Mouse (Mus musculus) limb, embryonic 12.5 days (tissue): ENCODE data around the gene Dpp3. TPM values are rescaled to one million over a fixed set of nuclear protein-coding genes. Genes with fewer than 3 reads are reported as not detected.

ENCODE experiments used
- ATAC-seq: fragments of 200-750 bp; cut with Nextera tagmentation; 2 replicates; pipeline ENCODE4 v1.8.0; 2017; ENCODE audit warnings: low read depth, moderate TSS enrichment; ENCODE audit not compliant: insufficient number of reproducible peaks, insufficient read depth, low FRiP score, low TSS enrichment
- H3K27ac ChIP-seq: fragments of 300-500 bp; sonication (generic); 2 replicates; pipeline ENCODE4 v1.5.1; 2016; ENCODE audit warnings: mild to moderate bottlenecking, moderate library complexity
- H3K27me3 ChIP-seq: fragments of 300-500 bp; sonication (generic); 2 replicates; pipeline ENCODE4 v1.6.1; 2016; ENCODE audit warnings: mild to moderate bottlenecking, moderate library complexity
- H3K36me3 ChIP-seq: fragments of 300-500 bp; sonication (generic); 2 replicates; pipeline ENCODE4 v1.6.1; 2016; ENCODE audit warnings: mild to moderate bottlenecking, moderate library complexity
- H3K4me1 ChIP-seq: fragments of 300-500 bp; sonication (generic); replicated peaks from 2 replicates; pipeline ENCODE4 v1.6.1; 2016
- H3K4me2 ChIP-seq: fragments of 300-500 bp; sonication (generic); 2 replicates; pipeline ENCODE4 v1.6.1; 2016; ENCODE audit warnings: mild to moderate bottlenecking, moderate library complexity
- H3K4me3 ChIP-seq: fragments of 300-500 bp; sonication (generic); replicated peaks from 2 replicates; pipeline ENCODE4 v1.5.1; 2016; ENCODE audit warnings: mild to moderate bottlenecking
- H3K9ac ChIP-seq: fragments of 300-500 bp; sonication (generic); replicated peaks from 2 replicates; pipeline ENCODE4 v1.6.1; 2016; ENCODE audit warnings: mild to moderate bottlenecking, moderate library complexity
- H3K9me3 ChIP-seq: fragments of 300-500 bp; sonication (generic); 2 replicates; pipeline ENCODE4 v1.6.1; 2016; ENCODE audit warnings: mild to moderate bottlenecking, moderate library complexity
- WGBS: fragments of 180-500 bp; shearing (Covaris S2); methylation state at CpG from one replicate; pipeline ENCODE4 v1.1.7; 2016; 5-methylcytosine and 5-hydroxymethylcytosine counted together
- polyA plus RNA-seq: library from polyadenylated mRNA; unstranded; fragments of >200 nt; fragmentation: Nextera tagmentation; extraction: Ambion mirVana; gene quantifications from 2 replicates; pipeline ENCODE4 v1.2.1, GENCODE M21; 2016

Dpp3 gene
- polyA plus RNA-seq, 1 experiment from 2014 or later, result 152 TPM

DNA sequence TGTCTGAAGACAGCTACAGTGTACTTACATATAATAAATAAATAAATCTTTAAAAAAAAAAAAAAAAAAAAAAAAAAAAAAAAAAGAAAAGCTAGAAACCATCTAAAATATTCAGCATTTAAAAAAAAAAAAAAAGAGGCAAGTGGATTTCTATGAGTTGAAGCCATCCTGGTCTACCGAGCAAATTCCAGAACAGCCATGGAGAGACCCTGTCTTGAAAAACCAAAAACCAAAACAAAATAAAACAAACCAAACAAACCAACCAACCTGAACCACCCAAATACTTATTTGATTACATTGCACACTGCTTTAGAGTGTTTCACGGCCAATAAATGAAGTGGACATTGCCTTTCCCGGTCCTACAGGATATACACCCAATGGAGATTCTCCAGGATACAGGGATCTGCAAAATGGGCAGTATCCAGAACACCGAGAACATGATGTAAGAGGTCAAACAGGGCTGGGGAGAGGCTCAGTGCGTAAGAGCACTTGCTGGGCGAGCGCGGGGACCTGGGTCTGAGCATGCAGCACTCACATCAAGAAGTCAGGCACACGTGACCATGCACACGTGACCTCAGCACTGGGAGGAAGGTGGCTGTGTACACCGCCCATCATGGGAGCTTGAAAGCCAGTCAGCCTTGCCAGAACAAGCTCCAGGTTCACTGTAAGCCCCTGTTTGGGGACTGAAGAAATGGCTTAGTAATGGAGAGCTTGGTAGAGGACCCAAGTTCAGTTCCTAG, 2.8 kb downstream of the Dpp3 start:
- Histone ChIP-seq H3K4me2 (no peak overlapping the region), H3K27ac (no peak overlapping the region), H3K4me1 (peaks cover 17% of the 10 kb centered on the region), H3K27me3 (no peaks in the 10 kb centered on the region), H3K9me3 (no peaks in the 10 kb centered on the region), H3K9ac (no peak overlapping the region), H3K4me3 (no peak overlapping the region), H3K36me3 (peaks cover 61% of the 10 kb centered on the region)
- no peak for ATAC-seq
- WGBS, result 96% methylated on average over 11 of the region's 11 CpGs

DNA sequence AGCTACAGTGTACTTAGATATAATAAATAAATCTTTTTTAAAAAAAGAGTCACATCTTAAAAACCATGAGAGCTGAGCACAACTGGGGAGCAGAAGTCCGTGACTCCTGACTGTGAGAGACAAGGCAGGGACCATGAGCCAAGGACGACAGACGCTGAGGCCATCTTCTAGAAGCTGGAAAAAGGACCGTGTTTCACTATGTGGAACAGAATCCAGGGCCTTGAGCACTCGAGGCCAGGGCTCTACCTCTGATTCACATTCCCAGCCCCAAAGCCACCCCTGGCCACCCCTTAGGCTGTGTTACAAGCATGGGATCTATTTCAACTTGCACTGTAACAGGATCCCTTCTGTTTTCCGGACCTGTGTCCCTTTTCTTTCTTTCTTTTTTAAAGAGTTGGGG, 8.4 kb downstream of the Dpp3 start:
- WGBS, result 89% methylated on average over 6 of the region's 6 CpGs
- Histone ChIP-seq H3K4me1 (no peaks in the 10 kb centered on the region), H3K36me3 (peaks cover 98% of the 10 kb centered on the region), H3K9ac (no peak overlapping the region), H3K9me3 (no peaks in the 10 kb centered on the region), H3K4me3 (no peak overlapping the region), H3K4me2 (no peak overlapping the region), H3K27me3 (no peaks in the 10 kb centered on the region), H3K27ac (no peak overlapping the region)
- no peak for ATAC-seq

DNA sequence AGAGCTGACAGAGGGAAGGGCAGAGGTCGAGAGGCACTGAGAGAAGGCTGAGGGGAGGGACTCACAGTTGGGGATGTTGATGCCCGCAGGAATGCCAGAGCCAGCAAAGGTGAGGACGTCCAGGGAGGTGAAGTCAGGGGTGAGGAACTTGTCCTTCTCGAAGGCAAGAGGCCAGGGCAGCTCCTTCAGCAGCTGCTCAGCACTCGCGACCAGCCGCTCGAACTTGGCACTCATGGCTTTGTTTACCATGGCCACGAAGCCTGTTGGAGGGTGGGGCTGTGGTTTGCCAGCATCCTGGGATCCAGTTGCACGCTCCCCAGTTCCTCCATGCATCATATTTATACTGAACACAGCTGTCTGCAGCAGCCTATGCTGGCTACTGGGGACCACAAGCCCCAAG, 11.3 kb downstream of the Dpp3 start:
- Histone ChIP-seq H3K27ac (no peak overlapping the region), H3K9ac (no peak overlapping the region), H3K4me3 (no peak overlapping the region), H3K9me3 (no peaks in the 10 kb centered on the region), H3K36me3 (peaks cover 98% of the 10 kb centered on the region), H3K27me3 (no peaks in the 10 kb centered on the region), H3K4me2 (no peak overlapping the region), H3K4me1 (no peaks in the 10 kb centered on the region)
- no peak for ATAC-seq
- 87% methylated on average over 10 of the region's 10 CpGs for WGBS

DNA sequence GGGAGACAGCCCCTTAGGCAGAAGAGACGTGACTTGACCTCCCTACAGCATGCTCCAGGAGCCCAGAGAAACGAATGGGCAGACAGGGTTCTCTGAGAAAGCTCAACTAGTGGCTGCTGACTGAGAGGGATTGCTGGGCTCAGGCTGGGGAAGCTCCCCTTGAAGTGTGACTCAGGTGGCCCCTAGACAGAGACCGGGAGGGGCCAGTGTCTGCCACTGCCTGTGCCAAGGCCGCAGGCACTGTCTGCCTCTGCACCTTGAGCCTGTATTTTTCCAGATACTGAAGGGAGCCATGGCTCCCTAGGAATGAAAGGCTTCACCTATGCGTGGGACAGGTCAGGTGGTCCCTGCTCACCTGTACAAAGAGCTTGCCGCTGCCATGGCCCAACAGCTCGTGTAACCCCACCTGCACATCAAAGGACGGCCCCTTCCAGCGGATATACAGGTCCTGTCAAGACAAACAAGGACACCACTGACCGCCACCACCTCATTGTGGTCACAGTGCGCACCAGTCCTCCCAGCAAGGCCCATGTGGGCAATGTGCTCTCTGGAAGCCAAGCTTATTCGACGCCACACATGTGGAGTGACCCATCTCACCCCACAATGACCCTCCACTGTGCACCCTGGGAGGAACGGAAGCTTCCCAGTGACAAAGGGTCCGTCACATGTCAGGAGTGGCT, 12.0 kb downstream of the Dpp3 start:
- H3K4me2 ChIP-seq, result no peak overlapping the region
- no peaks in the 10 kb centered on the region for H3K27me3 ChIP-seq
- H3K9ac ChIP-seq, result no peak overlapping the region
- peaks cover 98% of the 10 kb centered on the region for H3K36me3 ChIP-seq
- H3K4me3 ChIP-seq, result no peak overlapping the region
- H3K27ac ChIP-seq, result no peak overlapping the region
- H3K9me3 ChIP-seq, result no peaks in the 10 kb centered on the region
- no peaks in the 10 kb centered on the region for H3K4me1 ChIP-seq
- 93% methylated on average over 15 of the region's 15 CpGs for WGBS
- ATAC-seq, result no peak

DNA sequence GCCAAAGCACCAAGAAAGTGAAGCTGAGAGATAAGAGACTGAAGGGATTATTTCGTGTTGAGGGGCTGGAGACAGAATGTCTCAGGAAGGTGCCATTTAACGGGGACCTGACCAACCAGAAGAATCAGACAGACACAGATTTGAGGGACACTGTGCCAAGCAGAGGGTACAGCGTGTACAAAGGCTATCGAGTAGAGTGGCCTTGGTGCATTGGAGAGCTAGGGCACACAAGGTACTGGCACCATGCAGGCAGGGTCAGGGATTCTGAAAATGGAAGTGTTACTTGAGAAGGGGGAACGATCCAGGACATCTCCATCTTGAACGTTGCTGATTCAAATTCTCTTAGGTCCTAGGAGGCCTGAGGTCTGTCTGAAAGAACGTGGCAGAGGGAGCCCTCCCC, 18.7 kb downstream of the Dpp3 start:
- Histone ChIP-seq H3K9me3 (no peaks in the 10 kb centered on the region), H3K4me2 (no peak overlapping the region), H3K4me1 (peaks cover 5% of the 10 kb centered on the region), H3K27me3 (no peaks in the 10 kb centered on the region), H3K9ac (no peak overlapping the region), H3K27ac (no peak overlapping the region), H3K36me3 (peaks cover 69% of the 10 kb centered on the region), H3K4me3 (no peak overlapping the region)
- WGBS, result 89% methylated on average over 7 of the region's 7 CpGs
- ATAC-seq, result no peak

DNA sequence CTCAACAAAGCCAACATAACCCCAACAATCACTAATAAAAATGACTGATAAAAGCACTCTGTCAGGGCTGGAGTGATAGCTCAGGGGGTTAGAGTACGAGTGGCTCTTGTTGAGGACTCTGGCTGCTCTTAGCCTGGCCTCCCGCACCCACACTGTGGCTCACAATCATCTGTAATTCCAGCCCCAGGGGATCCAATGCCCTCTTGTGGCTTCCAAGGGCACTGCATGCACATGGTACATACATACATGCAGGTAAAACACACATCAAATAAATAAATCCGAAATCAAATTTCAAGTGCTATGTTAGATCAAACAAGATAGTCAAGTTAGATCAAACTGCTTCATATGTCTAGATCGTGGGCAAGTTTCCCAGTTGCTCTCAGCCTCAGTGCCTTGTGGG, 20.0 kb downstream of the Dpp3 start:
- WGBS, result 85% methylated on average over 4 of the region's 4 CpGs
- Histone ChIP-seq H3K36me3 (peaks cover 64% of the 10 kb centered on the region), H3K4me2 (no peak overlapping the region), H3K4me3 (no peak overlapping the region), H3K4me1 (peaks cover 5% of the 10 kb centered on the region), H3K27ac (no peak overlapping the region), H3K27me3 (no peaks in the 10 kb centered on the region), H3K9ac (no peak overlapping the region), H3K9me3 (no peaks in the 10 kb centered on the region)
- no peak for ATAC-seq

DNA sequence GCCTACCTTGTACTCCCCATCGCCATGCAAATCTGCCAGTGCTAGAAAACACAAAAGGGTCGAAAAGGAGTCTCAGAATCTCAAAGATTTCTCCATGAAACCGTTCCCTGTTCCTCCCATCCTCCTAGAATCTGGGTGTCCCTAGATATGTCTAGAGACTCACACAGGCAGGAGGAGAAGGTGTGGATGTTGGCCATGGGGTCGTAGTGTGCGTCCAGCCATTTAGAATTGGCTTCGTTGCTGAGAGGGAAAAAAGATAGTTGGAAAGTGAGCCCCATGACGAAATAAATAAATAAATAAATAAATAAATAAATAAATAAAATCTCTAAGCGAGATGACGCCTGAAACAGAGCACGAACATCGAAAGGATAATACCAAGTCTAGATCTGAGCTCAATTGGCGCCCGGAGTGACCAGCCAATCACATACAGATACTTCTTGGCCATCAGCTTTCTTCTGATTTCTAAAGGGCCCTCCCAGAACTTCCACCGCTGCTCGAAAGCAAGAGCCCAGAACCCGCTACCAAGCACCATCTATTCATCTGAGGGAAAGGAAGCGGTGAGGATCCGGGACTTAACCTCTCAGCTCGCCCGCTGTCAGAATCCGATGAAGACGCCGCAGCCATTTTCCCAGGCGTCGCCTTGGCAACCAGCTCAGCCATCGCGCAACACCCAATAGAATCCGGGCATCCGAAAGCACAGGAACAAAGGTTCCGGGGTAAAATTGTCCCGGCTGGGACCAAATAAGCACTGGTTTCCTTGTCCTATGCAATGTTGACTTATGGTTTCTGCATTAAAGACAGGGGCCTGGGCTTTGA, 21.9 kb downstream of the Dpp3 start, which contains the start of gene Bbs1:
Gene Bbs1, minus strand, starts transcription at position 650 of the 816 bp plus-strand sequence.
- Histone ChIP-seq H3K9ac (peak within 1 kb of the TSS; percentile 62), H3K4me3 (peak within 1 kb of the TSS; percentile 66), H3K36me3 (peaks cover 56% of the 10 kb centered on the region), H3K4me2 (peak within 1 kb of the TSS; percentile 60), H3K9me3 (no peaks in the 10 kb centered on the region), H3K4me1 (peaks cover 5% of the 10 kb centered on the region), H3K27ac (no peak within 1 kb of the TSS), H3K27me3 (no peaks in the 10 kb centered on the region)
- 10% methylated on average over 31 of the region's 31 CpGs for WGBS
- peak; percentile 57; the same call in 1 of the 2 replicates for ATAC-seq

DNA sequence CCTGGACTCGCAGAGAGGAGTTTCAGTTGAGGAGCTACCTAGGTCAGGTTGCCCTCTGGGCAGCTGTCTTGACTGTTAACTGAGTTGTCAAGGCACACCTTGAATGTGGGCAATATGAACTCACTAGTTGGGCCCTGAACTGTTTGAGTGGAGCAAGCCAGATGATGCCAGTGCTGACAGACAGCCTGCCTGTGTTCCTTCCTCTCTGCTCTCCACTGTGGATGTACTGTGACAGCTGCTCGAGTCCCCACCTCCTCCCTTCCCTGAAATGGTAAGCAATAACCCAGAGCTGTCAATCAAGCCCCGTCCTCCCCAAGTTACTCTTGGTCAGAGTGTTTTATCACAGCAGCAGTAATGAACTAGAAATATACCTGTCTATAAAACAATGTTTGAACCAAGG, 28.2 kb downstream of the Dpp3 start:
- no peaks in the 10 kb centered on the region for H3K9me3 ChIP-seq
- H3K36me3 ChIP-seq, result peaks cover 31% of the 10 kb centered on the region; the same call in 1 of the 2 replicates
- ATAC-seq, result no peak
- H3K27ac ChIP-seq, result no peak overlapping the region
- no peak overlapping the region for H3K9ac ChIP-seq
- H3K4me1 ChIP-seq, result no peaks in the 10 kb centered on the region
- no peak overlapping the region for H3K4me3 ChIP-seq
- 78% methylated on average over 3 of the region's 3 CpGs for WGBS
- no peaks in the 10 kb centered on the region for H3K27me3 ChIP-seq
- no peak overlapping the region for H3K4me2 ChIP-seq

DNA sequence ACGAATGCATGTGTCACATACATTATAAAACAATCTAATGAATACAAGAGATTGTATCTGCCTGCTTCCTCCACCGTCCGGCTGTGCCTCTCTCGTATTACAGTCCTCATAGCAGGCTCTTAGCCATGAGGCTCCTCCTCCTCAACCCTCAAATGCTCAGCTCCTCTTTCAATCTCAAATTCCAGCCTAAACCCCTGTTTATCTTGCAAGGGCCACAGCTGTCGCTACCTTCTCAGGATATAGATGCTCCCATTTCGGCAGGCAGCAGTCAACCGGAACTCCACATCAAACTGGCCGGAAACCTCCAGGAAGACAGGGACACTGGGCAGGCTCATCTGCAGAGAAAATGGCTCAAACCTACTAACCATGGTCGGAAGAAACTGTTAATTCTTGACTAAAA, 29.1 kb downstream of the Dpp3 start:
- 69% methylated on average over 9 of the region's 9 CpGs for WGBS
- peaks cover 31% of the 10 kb centered on the region; the same call in 1 of the 2 replicates for H3K36me3 ChIP-seq
- ATAC-seq, result no peak

DNA sequence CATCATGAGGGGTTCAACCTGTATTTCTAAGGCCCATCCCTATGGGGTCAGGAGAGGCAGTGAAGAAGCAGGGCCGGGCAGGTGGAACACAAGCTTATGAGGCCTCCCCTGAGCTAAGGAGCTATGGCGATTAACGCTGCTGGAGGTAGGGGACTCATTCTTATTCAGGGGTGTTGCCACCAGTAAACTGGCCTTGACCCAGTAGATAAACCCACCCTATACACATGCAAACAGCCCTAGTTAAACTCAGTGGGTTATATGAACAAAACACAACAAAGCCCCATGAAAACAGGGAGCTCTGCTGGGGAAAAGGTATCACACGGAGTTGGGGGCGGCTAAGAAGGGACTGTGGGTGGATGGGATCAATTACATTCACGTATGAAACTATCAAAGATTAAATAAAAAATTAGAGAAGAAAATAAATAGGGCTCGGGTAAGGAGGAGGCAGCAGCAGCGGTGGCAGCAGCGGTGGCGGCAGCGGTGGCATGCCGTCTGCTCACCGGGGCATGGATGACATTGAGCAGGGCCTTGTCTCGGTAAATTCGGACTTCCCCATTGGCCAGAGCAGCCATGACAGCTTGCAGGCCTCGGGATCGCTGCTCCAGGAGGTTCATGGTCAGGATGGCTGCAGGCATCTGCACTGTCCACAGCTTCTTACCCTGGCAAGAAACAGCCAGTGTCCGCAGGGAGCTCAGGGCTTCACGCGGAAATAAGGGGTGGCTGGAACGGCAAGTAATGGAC, 31.1 kb downstream of the Dpp3 start:
- Histone ChIP-seq H3K9ac (0 out of 2 replicates have a peak overlapping the region, but pooled peaks have one; percentile 34), H3K36me3 (peaks cover 23% of the 10 kb centered on the region), H3K4me2 (no peak overlapping the region), H3K9me3 (no peaks in the 10 kb centered on the region), H3K27ac (no peak overlapping the region), H3K4me3 (no peak overlapping the region), H3K4me1 (no peaks in the 10 kb centered on the region), H3K27me3 (no peaks in the 10 kb centered on the region)
- WGBS, result 52% methylated on average over 21 of the region's 21 CpGs
- no peak for ATAC-seq

More for the DNA sequence above, 29.1 kb downstream of the Dpp3 start:
- Histone ChIP-seq H3K9ac (no peak overlapping the region), H3K27ac (no peak overlapping the region), H3K4me2 (no peak overlapping the region), H3K4me3 (no peak overlapping the region), H3K9me3 (no peaks in the 10 kb centered on the region), H3K27me3 (no peaks in the 10 kb centered on the region), H3K4me1 (no peaks in the 10 kb centered on the region)
